Mouse (Mus musculus) cortical plate, adult 2 months (tissue): ENCODE results near the gene Sh2b3. TPM values are rescaled to one million over a fixed set of nuclear protein-coding genes. Genes with fewer than 3 reads are reported as not detected.
A peak's percentile ranks its signal among the peaks of the same experiment; 100 is the strongest.

Source experiments
- H3K27ac ChIP-seq: fragments of 200-500 bp; 2 replicates; pipeline ENCODE4 v1.5.1; 2012; ENCODE audit warnings: low read length, control low read depth, inconsistent platforms; ENCODE audit not compliant: insufficient read depth
- H3K4me1 ChIP-seq: fragments of 200-500 bp; 2 replicates; pipeline ENCODE4 v1.6.1; 2011; ENCODE audit warnings: low read length; ENCODE audit not compliant: control insufficient read depth, insufficient read depth
- H3K4me3 ChIP-seq: fragments of 200-500 bp; 2 replicates; pipeline ENCODE4 v1.5.1; 2011; ENCODE audit warnings: mild to moderate bottlenecking, low read length, control low read depth; ENCODE audit not compliant: insufficient read depth
- CTCF ChIP-seq: fragments of 200-500 bp; IDR thresholded peaks from 2 replicates; pipeline ENCODE4 v1.5.1; 2011; ENCODE audit warnings: mild to moderate bottlenecking, control low read depth, low read length; ENCODE audit not compliant: insufficient read depth; ENCODE audit errors: extremely low read depth
- POLR2A ChIP-seq: fragments of 200-500 bp; IDR thresholded peaks from 2 replicates; pipeline ENCODE4 v1.6.1; 2011; ENCODE audit warnings: mild to moderate bottlenecking, low read length, control low read depth; ENCODE audit not compliant: insufficient read depth; ENCODE audit errors: extremely low read depth
- polyA plus RNA-seq: library from polyadenylated mRNA; depleted of rRNA; stranded (reverse); fragments of >200 nt; gene quantifications from 2 replicates; pipeline ENCODE4 v1.2.3, GENCODE M21; 2012

The Sh2b3 gene
- polyA plus RNA-seq, 1 experiment: 19.6 TPM

DNA sequence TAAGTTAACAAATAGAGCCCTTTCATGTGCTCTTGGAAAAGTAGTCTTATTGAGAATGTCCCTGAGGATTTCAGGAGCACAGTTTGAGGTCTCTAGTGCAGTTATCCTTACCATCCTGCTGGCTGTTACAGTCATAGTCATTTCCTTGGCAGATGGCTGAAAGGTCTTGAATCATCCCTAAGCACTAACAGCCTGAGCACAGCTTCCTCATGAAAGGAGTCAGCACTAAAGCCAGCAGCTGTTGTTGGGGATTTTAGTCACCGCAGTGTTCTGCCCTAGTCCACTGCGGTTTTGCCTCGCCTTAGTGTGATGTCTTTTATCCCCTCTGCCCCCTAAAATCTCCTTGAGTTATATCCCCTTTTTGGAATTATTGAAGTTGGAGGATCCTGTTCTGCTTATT, 30.3 kb downstream of the Sh2b3 start:
- no peak for TF ChIP-seq CTCF
- TF ChIP-seq POLR2A: no peak
- Histone ChIP-seq H3K27ac (no peak overlapping the region), H3K4me3 (no peak overlapping the region), H3K4me1 (peaks cover 14% of the 10 kb centered on the region)

DNA sequence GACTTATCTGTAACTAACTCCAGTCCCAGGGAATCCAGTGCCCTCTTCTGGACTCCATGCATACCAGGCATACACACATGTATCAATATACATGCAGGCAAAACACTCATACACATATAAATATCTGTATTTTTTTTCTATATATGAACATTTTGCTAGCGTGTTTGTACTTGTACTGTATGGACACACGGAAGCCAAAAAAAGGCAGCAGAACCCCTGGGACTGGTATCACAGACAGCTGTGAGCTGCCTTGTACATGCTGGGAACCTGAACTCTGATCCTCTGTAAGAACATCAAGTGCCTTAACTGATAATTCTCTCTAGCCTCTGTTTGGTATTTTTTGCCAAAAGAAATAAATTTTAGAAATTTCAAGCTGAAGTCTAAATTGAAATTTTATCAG, 39.0 kb downstream of the Sh2b3 start:
- H3K4me3 ChIP-seq: no peak overlapping the region
- no peaks in the 10 kb centered on the region for H3K4me1 ChIP-seq
- TF ChIP-seq CTCF: no peak
- no peak overlapping the region for H3K27ac ChIP-seq

DNA sequence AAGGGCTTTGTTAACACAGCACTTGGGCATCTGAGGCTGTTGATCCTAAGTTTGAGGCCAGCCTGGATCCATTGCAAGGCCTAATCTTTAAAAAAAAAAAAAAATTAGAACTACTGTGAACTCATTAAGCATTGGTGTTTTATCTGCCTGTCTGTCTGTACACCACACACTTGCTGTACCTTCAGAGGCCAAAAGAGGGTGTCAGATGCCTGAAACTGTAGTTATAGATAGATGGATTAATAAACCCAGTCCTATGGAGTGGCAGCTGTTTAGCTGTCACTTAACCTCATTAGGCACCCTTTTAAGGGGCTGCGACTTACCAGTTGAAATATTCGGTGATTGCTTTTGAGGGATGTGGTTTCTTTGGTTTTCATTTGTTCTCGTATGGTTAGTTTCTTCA, 41.6 kb downstream of the Sh2b3 start:
- no peak overlapping the region for H3K27ac ChIP-seq
- H3K4me1 ChIP-seq: no peaks in the 10 kb centered on the region
- peak; percentile 12; the same call in 1 of the 2 replicates for TF ChIP-seq CTCF
- no peak for TF ChIP-seq POLR2A
- no peak overlapping the region for H3K4me3 ChIP-seq

DNA sequence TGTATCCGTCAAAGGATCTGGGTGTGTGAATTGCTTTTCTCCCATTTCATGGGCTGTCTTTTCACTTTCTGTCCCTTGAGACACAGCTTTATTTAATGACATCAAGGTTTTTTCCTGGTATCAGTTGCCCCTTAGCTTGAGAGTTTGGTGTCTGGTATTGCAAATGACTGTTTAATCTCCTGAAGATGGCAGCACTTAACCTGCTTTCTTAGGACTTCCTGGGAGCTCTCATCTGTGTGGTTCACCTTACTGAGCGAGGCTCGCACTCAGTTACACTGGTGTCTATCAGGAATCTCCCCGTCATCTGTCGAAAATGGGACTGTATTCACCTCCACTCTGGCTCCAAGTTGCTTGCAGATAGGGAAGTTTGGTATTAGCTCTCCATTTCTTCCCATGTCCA, 46.4 kb downstream of the Sh2b3 start:
- H3K4me3 ChIP-seq: no peak overlapping the region
- TF ChIP-seq CTCF (no peak; the same call in 1 of the 2 replicates), POLR2A (no peak)
- H3K4me1 ChIP-seq: no peaks in the 10 kb centered on the region
- no peak overlapping the region for H3K27ac ChIP-seq

DNA sequence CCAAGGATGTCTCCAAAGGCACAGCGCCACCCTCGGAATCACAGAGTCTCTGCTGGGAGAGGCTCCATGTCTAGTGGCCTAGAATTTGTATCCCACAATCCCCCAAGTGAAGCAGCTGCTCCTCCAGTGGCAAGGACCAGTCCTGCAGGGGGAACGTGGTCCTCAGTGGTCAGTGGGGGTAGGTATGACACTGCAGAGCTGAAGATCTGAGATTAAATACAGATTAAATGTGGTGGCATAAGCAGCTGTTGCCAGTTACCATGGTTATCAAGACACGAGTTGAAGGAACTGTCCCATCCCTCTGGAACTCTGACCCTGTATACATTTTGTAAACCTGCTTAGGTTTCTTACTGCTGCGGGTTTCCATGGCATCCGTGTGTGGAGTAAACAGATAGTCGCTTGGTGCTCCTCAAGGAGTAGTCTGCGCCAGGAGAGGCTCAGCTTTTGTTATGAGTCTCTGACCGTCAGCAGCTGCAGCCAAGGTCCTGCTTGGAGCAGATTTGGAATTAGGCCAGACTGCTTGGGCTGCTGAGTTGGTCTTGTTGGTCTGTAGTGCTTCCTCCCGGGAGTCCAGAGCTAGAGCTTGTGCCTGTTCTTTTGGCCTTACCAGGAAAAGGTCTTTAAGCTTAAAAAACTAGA, 53.5 kb downstream of the Sh2b3 start:
- no peak for TF ChIP-seq CTCF
- TF ChIP-seq POLR2A: no peak
- H3K4me3 ChIP-seq: no peak overlapping the region
- no peak overlapping the region for H3K27ac ChIP-seq
- peaks cover 3% of the 10 kb centered on the region; the same call in 1 of the 2 replicates for H3K4me1 ChIP-seq

DNA sequence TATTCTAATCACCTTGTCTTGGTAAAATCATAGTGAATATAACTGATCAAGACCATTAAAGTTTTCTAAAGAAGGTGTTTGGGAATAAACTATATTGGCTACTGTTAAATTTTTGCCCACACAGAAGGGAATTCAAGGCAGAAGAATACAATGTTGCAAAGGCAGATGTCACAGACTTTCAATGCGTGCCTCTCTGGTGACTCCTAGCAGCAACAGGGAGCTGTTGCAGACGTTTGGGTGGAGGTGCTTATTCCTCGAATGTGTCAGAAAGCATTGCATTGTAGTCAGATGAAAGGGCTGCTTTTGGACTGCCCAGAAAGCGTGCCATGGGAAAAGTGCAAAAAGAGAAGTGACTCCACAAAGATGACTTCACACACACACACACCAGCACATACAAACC, 55.0 kb downstream of the Sh2b3 start:
- TF ChIP-seq CTCF (peak; percentile 49), POLR2A (no peak)
- no peak overlapping the region for H3K4me3 ChIP-seq
- peaks cover 4% of the 10 kb centered on the region; the same call in 1 of the 2 replicates for H3K4me1 ChIP-seq
- H3K27ac ChIP-seq: no peak overlapping the region

DNA sequence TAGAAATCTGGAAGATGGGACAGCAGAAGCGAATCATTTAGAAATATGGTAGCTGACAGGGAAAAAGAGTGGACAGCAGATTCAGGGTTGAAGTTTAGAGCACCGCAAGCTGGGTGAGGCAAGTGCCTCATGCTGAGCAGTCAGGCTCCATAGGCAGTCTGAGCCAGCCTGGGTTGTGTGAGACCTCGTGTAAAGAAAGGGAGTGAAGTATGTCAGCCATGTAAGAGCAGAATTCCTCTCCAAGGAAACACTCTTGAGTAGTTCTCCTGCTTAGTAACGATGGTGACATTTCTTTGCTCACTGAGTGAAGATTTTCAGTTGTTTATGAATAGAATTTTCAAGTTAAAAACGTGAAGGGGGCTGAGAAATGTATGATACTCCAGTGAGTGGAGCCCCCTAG, 57.3 kb downstream of the Sh2b3 start:
- TF ChIP-seq CTCF (no peak), POLR2A (no peak)
- Histone ChIP-seq H3K4me3 (no peak overlapping the region), H3K4me1 (peaks cover 4% of the 10 kb centered on the region; the same call in 1 of the 2 replicates), H3K27ac (no peak overlapping the region)

DNA sequence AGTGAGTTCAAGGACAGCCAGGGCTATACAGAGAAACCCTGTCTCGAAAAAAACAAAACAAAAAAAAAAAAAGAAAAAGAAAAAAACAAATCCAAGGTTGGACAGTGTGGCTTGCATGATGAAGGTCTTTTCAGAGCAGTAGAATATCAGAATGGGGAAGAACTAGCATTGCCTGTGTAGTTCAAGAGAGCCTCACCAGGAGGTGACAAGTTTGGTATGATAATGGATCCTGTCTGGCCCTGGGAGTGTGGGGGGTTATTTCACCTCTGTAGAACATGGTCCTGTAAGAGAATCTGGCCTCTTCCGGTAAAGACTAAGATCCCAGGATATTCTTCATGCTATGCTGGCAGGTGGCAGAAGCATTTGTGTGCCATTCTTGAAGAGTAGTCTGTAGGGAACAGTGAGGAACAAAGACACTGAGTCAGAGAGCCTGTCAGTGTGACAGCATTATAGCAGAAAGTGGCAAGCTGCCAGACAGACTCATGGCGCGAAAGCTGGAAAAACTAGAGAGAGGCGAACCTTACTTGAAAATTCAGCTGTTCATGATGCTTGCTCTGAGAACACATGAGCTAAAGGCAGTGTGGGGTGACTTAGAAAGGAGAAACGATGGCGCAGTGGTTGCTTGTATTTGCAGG, 58.8 kb downstream of the Sh2b3 start:
- Histone ChIP-seq H3K27ac (no peak overlapping the region), H3K4me1 (peaks cover 4% of the 10 kb centered on the region; the same call in 1 of the 2 replicates), H3K4me3 (no peak overlapping the region)
- TF ChIP-seq CTCF: no peak
- TF ChIP-seq POLR2A: no peak

DNA sequence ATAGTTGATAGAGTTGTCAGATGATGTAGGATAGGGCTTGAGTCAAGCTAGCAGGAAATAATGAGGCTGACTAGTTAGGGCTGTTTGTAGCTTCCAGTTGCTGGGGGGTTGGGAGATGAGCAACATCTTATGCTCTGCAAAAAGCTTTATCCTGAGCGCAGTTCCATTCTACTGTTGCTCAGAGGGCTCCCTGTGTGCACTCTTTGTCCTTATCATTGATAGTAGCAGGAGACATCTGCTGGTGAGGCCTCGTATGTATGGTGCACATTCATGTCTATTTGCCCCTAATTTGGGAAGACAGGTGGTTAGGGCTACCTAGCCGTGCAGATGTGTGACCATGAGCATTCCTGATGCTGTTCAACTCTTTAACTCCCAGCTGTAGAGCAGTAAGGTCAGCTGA, 65.8 kb downstream of the Sh2b3 start:
- H3K4me3 ChIP-seq: no peak overlapping the region
- peaks cover 6% of the 10 kb centered on the region for H3K4me1 ChIP-seq
- no peak overlapping the region for H3K27ac ChIP-seq
- TF ChIP-seq CTCF: no peak
- no peak for TF ChIP-seq POLR2A

DNA sequence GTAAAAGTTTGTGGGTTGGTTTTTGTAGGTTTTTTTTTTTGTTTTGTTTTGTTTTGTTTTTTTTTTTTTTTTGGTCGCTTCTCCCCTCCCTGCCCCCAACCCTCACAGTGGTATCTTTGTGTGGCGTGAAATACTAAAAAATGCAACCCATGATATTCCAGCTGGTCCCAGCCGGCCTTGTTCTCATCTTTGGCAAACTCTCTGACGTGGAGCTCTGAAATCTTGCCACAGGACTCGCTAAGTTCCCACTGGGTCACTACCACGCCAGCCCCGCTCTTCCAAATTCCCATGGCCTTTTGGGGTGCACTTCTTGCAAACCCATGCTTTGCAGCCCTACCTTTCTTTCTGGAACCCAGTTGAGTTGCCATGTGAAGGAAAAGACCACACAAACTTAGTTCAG, 67.6 kb downstream of the Sh2b3 start:
- TF ChIP-seq CTCF: no peak
- no peak for TF ChIP-seq POLR2A
- H3K27ac ChIP-seq: no peak overlapping the region

More for the DNA sequence above, 67.6 kb downstream of the Sh2b3 start:
- Histone ChIP-seq H3K4me3 (no peak overlapping the region), H3K4me1 (peaks cover 7% of the 10 kb centered on the region)
